In the genomic region with DNA sequence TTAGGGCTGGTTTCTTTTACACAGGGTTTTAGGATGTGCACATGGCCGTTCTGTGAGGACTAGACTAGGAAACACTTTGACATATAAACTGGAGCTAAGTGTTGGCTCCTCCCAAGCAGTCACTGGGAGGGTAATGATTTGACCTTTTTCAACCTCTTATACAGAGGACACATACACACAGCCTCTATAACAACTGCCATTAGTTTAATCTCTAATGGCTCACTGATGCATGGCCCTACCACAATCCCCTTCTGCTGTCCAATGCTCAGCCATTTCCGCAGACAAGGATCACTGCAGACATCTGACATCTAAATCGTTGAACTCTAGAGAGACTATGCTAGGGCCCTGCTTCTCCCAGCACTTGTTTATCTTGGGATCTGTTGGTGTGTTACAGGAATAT, we compare ENCODE assay signal across 27 mouse cellular contexts.
DNase-seq lines count a peak whose midpoint lies in the region; ATAC-seq and TF ChIP-seq lines count a peak whose summit lies in the region.
"Had no signal": no experiment of that assay in that cellular context is flagged by ENCODE, and none has a peak within 500 bp of the region (broad histone marks: within the 10 kb centered on the region; RNA-seq: fewer than 3 reads in every experiment).

No protein-coding gene starts in this region.

- no peaks in the 10 kb centered on the region for H3K4me1 ChIP-seq in kidney, embryonic 14.5 days (ENCODE audit: control insufficient read depth, insufficient read depth, low read length)
- H3K4me1 ChIP-seq in kidney, postnatal 0 days (replicated peaks; ENCODE audit: insufficient read depth, low read length) = no peaks in the 10 kb centered on the region
- H3K4me1 ChIP-seq: embryonic facial prominence, embryonic 12.5 days; embryonic facial prominence, embryonic 15.5 days; heart, embryonic 12.5 days; heart, embryonic 15.5 days; hindbrain, embryonic 10.5 days; hindbrain, embryonic 15.5 days had no signal

- H3K4me3 ChIP-seq in kidney, embryonic 14.5 days (ENCODE audit: low read length) = no peak overlapping the region
- H3K4me3 ChIP-seq in kidney, postnatal 0 days (replicated peaks; ENCODE audit: low read depth, low read length) = no peak overlapping the region
- H3K4me3 ChIP-seq: embryonic facial prominence, embryonic 12.5 days; embryonic facial prominence, embryonic 15.5 days; heart, embryonic 12.5 days; heart, embryonic 15.5 days; hindbrain, embryonic 10.5 days; hindbrain, embryonic 15.5 days had no signal

- no peak overlapping the region for H3K27ac ChIP-seq in kidney, embryonic 14.5 days (ENCODE audit: low read depth, low read length)
- H3K27ac ChIP-seq in kidney, postnatal 0 days = no peak overlapping the region
- H3K27ac ChIP-seq: embryonic facial prominence, embryonic 12.5 days; embryonic facial prominence, embryonic 15.5 days; heart, embryonic 15.5 days; hindbrain, embryonic 10.5 days; hindbrain, embryonic 15.5 days had no signal

- 61% methylated on average over 3 of the region's 3 CpGs for WGBS in kidney, embryonic 14.5 days
- 54% methylated on average over 3 of the region's 3 CpGs for WGBS in kidney, postnatal 0 days

- peaks cover 4% of the 10 kb centered on the region; the same call in 1 of the 2 replicates for H3K9me3 ChIP-seq in kidney, embryonic 14.5 days (ENCODE audit: control insufficient read depth, low read length)
- H3K9me3 ChIP-seq in kidney, postnatal 0 days (replicated peaks; ENCODE audit: low read length) = peaks cover 2% of the 10 kb centered on the region; the same call in 1 of the 2 replicates
- H3K9me3 ChIP-seq: embryonic facial prominence, embryonic 15.5 days; hindbrain, embryonic 15.5 days had no signal

- ATAC-seq in kidney, embryonic 14.5 days (ENCODE audit: low FRiP score, low TSS enrichment) = peak; percentile 60; the same call in 1 of the 2 replicates
- ATAC-seq in kidney, postnatal 0 days (replicated peaks; ENCODE audit: low FRiP score, low read depth) = peak; percentile 46; the same call in 1 of the 2 replicates
- ATAC-seq: forebrain, embryonic 14.5 days; forebrain, postnatal 0 days had no signal

- no peak overlapping the region for H3K9ac ChIP-seq in kidney, embryonic 14.5 days (ENCODE audit: low read depth, low read length)
- no peak overlapping the region for H3K9ac ChIP-seq in kidney, postnatal 0 days (ENCODE audit: low read depth, low read length)
- H3K9ac ChIP-seq: embryonic facial prominence, embryonic 12.5 days; embryonic facial prominence, embryonic 15.5 days; forebrain, postnatal 0 days; heart, embryonic 12.5 days; heart, embryonic 15.5 days; hindbrain, embryonic 15.5 days had no signal

- TF ChIP-seq CTCF in kidney, postnatal 0 days (IDR thresholded peaks at IDR 0.05; ENCODE audit: low read depth) = no peak

- H3K36me3 ChIP-seq in kidney, embryonic 14.5 days (ENCODE audit: control insufficient read depth, insufficient read depth, low read length) = no peaks in the 10 kb centered on the region
- no peaks in the 10 kb centered on the region for H3K36me3 ChIP-seq in kidney, postnatal 0 days (ENCODE audit: insufficient read depth, low read length)
- H3K36me3 ChIP-seq: embryonic facial prominence, embryonic 12.5 days; embryonic facial prominence, embryonic 15.5 days; G1E; heart, embryonic 12.5 days; heart, embryonic 15.5 days; hindbrain, embryonic 10.5 days; hindbrain, embryonic 15.5 days had no signal

- H3K27me3 ChIP-seq in kidney, embryonic 14.5 days (ENCODE audit: control insufficient read depth, insufficient read depth, low read length) = no peaks in the 10 kb centered on the region
- no peaks in the 10 kb centered on the region for H3K27me3 ChIP-seq in kidney, postnatal 0 days (ENCODE audit: insufficient read depth, low read length)
- H3K27me3 ChIP-seq: CH12.LX; embryonic facial prominence, embryonic 12.5 days; embryonic facial prominence, embryonic 15.5 days; heart, embryonic 12.5 days; heart, embryonic 15.5 days; hindbrain, embryonic 15.5 days had no signal

- no peak overlapping the region for H3K4me2 ChIP-seq in kidney, embryonic 14.5 days (replicated peaks; ENCODE audit: low read depth, low read length)
- H3K4me2 ChIP-seq in kidney, postnatal 0 days (ENCODE audit: low read length) = no peak overlapping the region
- H3K4me2 ChIP-seq: embryonic facial prominence, embryonic 12.5 days; embryonic facial prominence, embryonic 15.5 days; heart, embryonic 12.5 days; heart, embryonic 15.5 days; hindbrain, embryonic 15.5 days had no signal

- no peak for DNase-seq in kidney, adult 9 months
- no peak for DNase-seq in kidney, postnatal 0 days (ENCODE audit: low spot score)
- no peak for DNase-seq in kidney, postnatal 14 days
- peak; percentile 48 for DNase-seq in retina, embryonic 14.5 days (ENCODE audit: low spot score)
- no peak for DNase-seq in urinary bladder, postnatal 25 days (ENCODE audit: low spot score)
- DNase-seq: adrenal gland, adult 2 months; adrenal gland, postnatal 14 days; B cell, adult 2 months; cerebellum, adult 11 months; cerebellum, adult 2 months; cerebellum, adult 9-11 months; cerebellum, postnatal 25 days; forebrain, postnatal 0 days; gastrocnemius, postnatal 25 days; heart, adult 18-20 months; heart, postnatal 10 days; heart, postnatal 36 days had no signal
